Mouse (Mus musculus) bone marrow macrophage, adult 2 months (primary cell): ENCODE results near the gene Gng7.

Experiments
- CTCF ChIP-seq: IDR thresholded peaks from 2 replicates; pipeline ENCODE4 v1.5.1; 2012; ENCODE audit warnings: low read depth, mild to moderate bottlenecking, low read length, moderate library complexity
- POLR2A ChIP-seq: IDR thresholded peaks from 2 replicates; pipeline ENCODE4 v1.6.1; 2012; ENCODE audit warnings: mild to moderate bottlenecking, low read depth, low read length, borderline replicate concordance

- TF ChIP-seq POLR2A: no peak
- TF ChIP-seq CTCF: no peak
These were observed 52.2 kb downstream of the Gng7 start for GRCm38 (mm10) chr10:80962585-80962984.
